Mouse (Mus musculus): ENCODE results near the gene Ntng1. TPM values are rescaled to one million over a fixed set of nuclear protein-coding genes. Genes with fewer than 3 reads are reported as not detected.

The Ntng1 gene
- total RNA-seq (2021) = 10 to 100 TPM; 31.3 to 32.5 TPM
- long read RNA-seq, experiment 1, partial matches to known transcripts = 1 of 2 reads
- long read RNA-seq, experiment 1, other reads (novel, unspliced or antisense) = 1 of 2 reads
- long read RNA-seq, experiment 2, partial matches to known transcripts = 1 of 2 reads
- long read RNA-seq, experiment 2, other reads (novel, unspliced or antisense) = 1 of 2 reads

DNA sequence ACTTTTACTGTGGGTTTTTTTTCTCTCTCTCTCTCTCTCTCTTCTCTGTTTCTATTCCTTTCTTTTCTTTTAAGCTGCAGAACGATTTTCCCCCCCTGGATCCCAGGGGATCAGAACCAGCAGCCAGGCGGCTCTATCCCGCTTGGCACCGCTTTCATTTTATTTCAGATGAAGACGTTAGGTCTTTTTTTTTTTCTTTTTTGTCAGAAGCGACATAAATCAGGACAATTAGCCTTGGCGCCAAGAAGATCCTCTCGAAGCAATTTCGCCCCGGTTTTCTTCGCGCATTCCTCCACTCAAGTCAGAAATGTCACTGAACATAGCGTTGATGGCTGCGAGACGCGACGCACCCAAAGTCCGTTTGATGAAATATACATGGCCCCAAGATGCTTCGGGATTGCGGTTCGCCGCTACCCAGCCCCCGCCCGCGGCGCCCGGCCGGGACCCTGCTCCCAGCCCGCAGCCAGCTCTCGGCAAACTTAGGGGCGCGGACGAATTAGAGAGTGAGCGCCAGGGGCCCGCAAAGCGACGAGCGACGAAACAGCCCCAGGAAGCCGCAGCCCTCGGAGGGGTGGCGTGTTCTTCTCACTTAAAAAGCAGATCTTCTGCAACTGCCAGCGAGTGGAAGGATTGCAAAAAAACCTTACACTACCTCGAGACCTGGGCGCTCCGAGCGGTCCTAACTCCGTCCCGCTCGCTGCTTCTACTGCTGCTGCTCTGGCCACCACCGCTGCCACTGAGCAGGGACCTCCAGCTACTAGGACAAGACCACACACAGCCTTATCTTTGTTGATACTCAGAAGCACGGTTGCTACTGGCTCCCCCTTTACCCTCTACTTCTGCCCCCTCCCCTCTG is at the start of gene Ntng1:
TSS of gene Ntng1 (minus strand) at position 806 of the 856 bp plus-strand sequence.
- peak; percentile 25 to 26 for DNase-seq (ENCODE audit: low spot score in 2 of 2)

DNA sequence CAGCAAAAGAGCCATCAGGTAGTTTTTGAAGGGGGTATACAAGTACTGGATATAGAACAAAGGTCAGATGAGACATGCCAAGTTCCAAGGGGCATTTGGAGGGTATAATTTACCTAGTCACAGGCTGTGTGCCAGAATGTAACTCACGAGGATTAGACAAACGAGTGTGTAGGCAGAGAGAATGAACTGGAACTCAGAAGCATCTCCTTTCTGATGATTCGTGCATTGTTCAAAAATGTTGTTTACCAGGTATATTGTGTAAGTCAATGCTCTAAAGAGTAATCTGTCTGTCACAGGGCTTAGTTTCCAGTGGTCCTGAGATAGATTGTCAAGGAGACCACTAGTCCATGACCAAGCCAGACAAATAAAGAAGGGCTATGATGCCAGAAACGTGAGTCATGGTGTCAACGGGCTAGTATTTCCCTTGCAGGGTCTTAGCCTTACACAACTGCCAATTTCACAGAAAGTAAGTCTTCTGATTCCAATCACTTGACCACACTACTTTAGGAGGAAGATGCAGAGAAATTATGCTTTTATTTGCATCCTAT is 43.7 kb upstream of the Ntng1 start:
- no peak for DNase-seq (ENCODE audit: low spot score in 2 of 2)

DNA sequence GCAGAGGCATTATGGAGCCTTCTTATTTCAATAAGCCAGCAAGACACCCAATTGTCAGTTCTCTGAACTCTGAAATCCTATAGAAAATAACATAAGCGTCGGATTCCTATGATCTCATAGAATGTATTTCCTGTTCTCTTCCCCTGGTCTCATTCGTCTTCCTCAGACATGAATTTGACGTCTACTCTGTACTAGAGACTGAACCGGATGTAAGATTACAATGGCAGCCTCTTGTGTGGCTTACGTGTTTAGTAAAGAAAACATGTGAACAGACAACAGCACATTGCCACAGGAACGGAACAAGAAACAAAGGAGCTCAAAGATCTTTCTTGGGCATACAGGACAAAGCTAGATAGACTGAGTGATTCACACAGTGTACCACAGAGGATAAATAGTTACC is 5.3 kb upstream of the Ntng1 start:
- no peak for DNase-seq (ENCODE audit: low spot score in 2 of 2)

DNA sequence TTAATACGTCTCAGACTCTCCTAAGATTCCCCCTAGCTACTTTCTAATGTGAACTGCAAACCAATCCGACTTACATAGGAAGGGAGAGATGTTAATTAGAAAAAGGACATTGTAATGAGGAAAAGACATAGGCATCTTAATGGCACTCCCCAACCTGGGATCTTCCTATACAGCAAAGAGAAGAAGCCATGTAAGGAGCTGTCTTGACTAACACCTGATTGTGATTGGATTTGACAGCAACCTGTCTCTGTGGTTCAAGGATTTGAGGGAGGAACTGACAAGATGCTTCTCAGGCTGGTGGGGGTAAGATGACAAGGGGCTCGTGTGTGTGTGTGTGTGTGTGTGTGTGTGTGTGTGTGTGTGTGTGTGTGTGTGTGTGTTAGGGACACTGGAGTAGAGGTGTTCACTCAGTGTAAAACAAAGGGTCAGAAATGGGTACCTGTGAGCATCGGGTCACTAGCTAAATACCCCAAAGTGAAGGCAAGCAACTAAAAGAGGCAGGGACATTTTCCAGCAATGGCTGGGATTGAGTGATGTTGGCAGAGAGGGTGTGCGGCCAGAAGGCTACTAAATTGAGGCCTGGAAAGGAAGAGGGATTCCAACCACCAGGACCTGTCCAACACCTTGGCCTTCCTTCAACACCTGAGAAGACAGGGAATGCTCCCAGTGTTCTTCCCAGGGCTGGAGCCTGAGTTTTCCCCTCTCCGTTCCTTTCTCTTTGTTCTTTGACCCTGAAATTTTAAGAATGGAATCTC is 667 bp upstream of the Ntng1 start:
- no peak for DNase-seq (ENCODE audit: low spot score in 2 of 2)

DNA sequence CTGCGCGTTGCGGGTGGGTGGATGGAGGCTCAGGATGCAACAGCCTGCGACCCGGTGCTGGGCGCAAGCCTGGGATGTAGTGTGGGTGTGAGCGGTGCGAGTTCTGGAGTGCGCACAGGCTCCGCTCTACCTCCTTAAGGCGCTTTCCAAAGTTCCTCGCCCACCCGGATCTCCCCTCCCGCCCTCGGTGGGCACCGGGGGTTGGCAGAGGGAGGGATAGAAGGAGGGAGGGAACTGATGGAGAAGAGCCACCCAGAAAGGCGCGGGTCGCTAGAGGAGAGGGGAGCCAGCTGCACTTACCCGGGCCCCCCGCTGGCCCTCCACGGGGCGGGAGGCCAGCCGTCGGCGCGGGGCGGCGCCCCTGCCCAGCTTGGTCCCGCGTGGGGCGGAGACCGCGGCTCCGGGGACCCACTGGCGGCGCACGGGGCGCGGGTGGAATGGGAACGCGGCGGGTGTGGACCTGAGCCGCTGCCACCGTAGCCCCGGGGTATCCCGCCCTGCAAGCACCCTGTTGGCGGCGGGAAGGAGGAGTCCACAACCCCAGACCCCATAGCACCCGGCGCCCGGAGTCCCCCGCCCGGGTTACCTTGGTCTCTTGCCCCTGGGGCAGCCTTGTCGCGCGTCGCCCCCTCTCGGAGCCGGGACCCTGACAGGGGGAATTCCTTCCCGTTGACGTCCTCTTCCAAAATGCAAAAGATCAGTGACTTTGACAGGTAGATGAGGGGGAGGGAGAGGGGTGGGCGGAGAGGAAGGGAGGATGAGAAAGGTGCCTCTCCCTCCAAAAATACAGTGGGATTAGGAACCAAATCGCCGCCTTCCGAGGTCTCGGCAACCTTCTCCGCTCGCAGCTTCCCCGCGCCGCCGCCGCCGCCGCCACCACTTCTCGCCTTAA is 1.3 kb downstream of the Ntng1 start:
- DNase-seq (ENCODE audit: low spot score in 2 of 2) = peak; percentile 41 to 52

DNA sequence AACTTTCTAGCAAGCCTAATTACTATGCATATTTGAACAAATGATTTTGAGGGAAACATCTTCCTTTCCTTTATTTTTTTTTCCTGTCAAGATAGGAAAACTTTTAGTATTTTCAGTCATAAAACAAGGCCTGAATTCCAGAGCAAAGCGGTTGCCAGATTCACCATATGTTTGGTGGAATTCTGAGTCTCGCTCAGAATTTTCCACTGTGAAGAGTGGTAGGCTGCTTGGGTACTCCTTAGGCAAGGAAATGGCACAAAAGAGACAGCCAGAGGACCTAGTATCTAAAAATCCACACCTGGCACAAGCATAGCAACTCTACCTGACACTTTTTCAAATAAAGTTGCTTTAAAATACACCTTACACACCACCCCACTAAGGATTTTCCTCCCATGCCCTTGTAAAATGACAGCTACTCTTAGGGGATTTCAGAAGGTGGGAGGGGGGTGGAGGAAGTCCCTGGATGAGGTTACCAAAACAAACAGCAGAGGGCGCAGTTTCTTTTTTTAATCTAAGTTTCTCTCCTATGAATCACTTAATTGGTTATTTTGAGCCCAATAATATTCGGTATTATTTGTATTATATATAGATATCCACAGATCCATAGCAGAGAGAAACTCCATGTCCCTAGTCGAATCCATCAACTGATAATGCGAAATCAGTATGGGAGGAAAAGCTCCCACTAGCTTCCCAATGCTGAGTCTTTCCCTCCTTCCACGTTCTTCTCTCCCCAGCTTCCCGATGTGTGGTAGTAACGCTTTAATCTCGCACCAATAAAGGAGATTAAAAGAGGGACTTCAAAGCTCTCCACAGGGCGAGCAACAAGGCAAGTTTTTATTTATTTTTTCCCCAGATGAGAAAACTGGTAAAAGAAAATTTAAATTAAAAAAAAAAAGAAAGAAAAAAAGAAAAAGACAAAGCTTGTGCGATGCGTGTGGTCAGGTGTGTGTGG is 2.2 kb downstream of the Ntng1 start:
- DNase-seq (ENCODE audit: low spot score in 2 of 2) = peak; percentile 33 to 55

DNA sequence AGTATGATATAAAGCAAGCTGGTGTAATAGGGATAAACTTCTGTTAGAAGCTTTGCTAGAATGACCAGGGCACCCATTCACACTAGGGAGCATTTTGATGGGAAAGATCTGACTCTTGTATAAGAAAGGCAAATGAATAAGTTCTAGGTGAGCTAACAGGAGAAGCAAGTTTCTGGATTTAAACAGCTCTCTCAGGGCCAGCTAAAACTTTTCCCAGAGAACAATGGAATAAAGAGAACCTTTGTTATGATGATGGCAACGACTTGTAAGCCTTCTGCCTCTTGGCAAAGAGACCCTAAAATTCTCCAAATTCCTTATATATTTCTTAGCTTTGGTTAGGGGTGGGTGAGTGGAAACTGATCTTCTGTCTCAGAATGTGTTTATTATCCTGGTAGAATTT is 7.7 kb downstream of the Ntng1 start:
- DNase-seq (ENCODE audit: low spot score in 2 of 2) = no peak

DNA sequence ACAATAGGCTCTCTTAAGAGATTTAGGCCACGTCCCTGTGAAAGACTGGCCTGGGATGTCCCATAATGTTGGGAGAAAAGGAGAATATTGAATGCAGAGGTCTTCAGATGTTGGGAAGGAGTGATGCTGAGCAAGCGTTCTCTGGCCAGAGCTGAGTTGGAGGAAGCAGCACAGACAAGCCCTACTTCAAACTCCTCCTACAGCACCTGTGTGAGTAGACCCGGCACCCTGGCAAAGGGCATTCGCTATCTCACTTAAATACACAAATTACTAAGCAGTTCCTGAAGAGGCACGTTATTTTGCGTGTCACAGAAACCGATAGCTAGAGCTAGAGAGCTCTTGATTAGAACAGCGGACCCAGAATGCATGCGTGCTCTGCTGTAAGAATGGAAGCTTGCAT is 10.7 kb downstream of the Ntng1 start:
- DNase-seq (ENCODE audit: low spot score in 2 of 2) = no peak

DNA sequence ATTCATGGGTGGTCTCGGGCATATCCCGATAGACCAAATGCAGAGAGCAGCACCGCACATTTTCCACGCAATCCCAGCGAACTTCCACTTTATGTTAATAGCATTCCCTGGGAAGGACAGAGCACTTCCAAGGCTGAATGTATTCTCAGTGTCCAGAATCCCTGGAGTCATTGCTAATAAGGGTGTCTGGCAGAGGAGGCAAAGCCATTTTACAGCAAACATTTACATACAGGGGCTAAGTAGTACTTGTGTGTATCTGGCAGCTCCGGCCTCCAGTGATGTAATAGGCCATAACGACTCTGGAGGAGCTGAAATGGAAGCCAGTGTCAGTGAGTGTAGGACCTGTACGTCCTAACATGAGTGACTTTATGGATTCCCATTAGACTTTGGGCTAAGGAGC is 11.5 kb downstream of the Ntng1 start:
- DNase-seq (ENCODE audit: low spot score in 2 of 2) = no peak

DNA sequence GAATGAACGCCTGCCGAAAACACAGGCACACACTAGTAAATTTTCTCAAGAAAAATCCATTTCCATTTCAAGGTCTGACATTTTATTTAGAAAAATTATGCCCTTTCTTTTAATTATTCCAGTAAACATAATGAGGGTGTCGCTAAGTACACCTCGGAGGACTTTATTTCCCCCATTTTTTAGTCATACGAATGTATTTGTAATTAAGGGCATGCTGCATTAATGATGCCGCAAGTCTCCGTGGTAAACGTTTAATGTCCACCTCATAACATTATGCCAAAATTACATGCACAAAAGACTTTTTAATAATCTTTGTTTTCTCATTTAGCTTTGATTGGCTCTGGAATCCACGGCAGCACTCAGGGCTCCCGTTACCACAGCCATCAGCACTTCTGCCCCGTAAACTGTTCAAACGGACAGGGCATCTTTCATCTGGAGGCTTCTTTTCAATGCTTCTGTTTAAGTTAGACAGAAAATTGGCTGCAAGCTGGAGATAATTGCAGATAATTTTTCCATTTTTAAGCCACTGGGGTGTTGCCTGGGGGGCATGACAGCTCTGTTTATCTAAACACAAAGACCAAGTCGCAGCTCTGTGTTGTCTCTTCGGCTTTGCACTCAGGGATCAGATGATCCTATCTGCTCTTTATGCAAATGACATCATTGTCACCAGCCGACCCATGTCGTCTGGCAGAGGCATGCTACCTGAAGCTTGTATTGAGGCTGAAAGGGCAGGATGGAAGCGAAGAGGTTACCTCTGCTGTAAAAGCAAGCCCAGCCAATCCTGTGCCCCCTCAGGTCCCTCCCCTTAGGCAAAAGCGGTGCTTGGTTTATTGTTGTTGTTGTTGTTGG is 12.5 kb downstream of the Ntng1 start:
- DNase-seq (ENCODE audit: low spot score in 2 of 2) = no peak

DNA sequence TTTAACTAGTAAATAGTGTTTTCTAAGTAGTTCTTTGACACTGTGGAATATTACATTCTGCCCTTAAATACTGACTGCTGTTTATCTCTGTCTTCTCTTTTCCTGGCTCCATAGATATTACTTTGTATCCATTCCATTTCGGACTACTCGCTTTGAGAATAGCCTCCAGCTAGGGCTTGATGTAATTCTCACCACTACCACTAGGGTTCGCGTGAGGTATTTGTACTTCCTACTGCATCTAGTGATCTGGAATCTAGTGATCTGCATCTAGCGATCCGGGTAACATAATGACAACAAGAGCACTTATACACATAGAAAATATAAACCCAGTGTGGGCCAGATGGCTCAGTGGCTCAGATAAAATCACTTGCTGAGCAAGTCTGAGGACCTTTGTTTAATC is 14.2 kb downstream of the Ntng1 start:
- DNase-seq (ENCODE audit: low spot score in 2 of 2) = peak in 1 of 2 experiments; percentile 25

DNA sequence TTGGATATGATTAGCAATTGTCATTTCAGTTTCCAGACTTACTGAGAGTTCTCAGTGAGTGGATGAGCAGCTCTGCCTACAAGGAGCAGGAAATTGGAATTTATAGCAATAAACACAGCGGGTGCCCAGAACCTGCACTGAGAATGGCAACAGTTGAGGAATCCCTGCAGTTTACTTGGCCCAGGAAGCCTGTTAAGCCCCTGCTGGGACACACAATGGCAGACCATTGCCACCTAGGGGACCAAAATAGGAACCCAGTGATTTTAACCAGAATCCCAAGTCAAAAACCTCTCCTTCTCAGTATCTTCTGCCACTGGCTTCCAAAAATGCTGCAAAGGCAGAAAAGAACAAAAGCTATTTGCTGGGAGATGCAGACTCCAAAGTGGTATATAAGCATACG is 37.8 kb downstream of the Ntng1 start:
- DNase-seq (ENCODE audit: low spot score in 2 of 2) = no peak

DNA sequence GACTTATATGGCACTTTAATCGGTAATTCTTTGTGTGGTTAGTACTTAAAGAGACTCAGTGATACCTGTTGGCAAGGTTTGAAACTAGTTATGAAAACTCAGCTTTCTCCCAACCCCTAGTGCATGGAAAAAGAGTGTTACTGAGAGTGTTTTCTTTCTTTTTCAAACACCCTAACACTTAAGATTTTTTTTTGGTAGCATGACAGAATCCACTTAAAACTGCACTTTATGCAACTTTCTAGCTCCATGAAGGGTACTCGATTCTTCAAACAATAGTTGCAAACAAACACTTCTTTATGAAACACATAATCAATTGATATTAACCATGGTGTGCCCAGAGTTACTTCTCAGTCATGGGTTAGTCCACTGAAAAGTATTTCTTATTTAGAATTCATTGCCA is 49.4 kb downstream of the Ntng1 start:
- no peak for DNase-seq (ENCODE audit: low spot score in 2 of 2)

DNA sequence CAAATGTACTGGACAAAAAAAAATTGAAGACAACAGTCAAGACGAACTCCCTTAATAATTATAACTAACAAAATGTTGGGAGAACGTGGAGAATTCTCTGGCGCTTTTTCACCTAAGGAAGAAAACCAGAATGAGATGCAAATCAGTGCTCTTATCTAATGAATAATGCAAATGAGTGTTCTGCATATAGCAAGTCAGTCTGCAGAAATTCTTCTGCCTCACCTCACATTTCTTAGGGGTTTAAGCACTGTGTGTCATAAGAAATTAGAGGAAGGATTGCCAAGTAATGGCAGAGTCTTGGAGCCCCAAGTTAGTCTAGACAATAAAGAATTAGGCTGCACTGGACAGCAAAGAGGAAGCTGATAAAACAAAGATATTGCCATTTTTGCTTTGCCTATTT is 49.8 kb downstream of the Ntng1 start:
- no peak for DNase-seq (ENCODE audit: low spot score in 2 of 2)

DNA sequence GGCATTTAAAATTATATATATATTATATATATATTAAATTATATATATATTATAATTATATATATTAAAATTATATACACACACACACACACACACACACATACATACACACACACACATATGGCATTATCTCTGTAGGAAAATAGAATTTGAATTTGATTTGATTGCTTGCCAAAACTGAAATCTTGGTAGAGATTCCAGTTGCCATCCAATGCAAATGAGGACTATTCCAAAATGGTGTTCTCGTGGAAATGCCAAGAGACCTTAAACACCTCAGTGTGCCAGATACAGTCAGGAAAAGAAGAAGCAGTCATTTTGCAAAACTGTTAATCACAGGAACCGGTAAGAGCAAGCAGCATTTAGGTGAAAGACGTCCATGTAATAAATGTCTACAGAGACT is 51.3 kb downstream of the Ntng1 start:
- DNase-seq (ENCODE audit: low spot score in 2 of 2) = no peak

DNA sequence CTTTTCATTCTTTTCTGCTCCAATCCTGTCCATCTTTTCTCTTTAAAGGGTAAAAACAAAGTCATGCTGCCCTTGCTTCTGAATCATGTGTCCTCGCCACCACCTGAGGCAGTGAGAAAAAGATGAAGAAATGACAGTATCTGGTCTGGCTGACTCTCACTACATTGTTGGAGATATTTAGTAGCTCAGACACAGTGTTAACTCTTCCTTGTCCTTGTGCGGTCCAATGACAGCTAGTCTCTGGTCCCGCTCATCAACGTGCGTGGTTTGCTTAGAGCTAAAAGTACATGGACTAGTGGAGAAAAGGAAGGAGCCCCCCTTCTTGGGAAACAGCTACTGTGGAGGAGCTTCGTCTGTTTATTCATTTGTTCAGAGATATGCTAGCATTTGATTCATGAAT is 56.6 kb downstream of the Ntng1 start:
- DNase-seq (ENCODE audit: low spot score in 2 of 2) = no peak

DNA sequence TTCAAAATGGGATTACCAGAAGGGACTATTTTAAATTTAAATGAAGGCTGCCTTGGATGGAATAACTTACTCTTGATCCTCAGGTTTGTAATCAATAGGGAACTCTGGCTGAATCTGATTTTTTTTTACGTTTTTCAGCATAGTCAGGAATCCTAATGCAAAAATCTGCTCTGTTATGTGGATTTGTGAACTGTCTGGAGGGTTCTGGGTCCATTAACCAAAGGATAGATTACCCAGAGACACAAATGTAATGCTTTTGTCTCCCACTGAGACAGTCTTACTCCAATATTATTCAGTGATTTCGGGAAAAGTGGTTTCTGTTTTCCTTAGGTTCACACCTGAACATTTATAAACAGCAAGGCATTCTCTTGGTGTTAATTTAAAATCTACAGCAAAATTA is 58.5 kb downstream of the Ntng1 start:
- no peak for DNase-seq (ENCODE audit: low spot score in 2 of 2)

DNA sequence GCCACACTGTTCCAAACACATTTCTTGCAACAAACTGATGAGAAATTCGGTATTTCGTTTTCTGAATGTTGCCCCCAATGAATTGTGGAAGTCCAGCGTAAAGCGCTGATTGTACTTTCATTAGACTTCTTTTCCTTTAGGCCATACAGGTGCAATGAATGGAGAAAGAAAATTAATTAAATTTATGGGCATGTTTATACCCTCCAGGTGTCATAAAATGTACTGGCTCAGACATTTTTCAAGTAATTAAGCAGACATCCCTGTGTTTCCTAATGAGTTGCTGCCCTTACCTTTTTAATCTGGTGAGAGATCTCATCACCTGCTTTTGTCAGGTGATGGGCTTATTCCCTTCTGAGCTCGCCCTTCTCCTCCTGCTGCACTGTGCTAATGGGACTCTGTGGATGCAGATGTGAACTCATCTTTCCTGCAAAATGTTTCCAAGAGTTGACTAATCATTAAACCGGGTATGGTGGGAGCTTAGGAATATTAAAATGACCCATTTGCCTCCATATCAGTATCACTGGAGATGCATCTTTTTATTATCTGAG is 79.0 kb downstream of the Ntng1 start:
- DNase-seq (ENCODE audit: low spot score in 2 of 2) = no peak
